Mouse (Mus musculus) stomach, embryonic 14.5 days (tissue): ENCODE data around the gene Fam198b. TPM values are rescaled to one million over a fixed set of nuclear protein-coding genes. Genes with fewer than 3 reads are reported as not detected.

Experiments
- ATAC-seq: fragments of 200-750 bp; cut with Nextera tagmentation; 2 replicates; pipeline ENCODE4 v1.8.0; 2017; ENCODE audit warnings: low read depth, moderate TSS enrichment; ENCODE audit not compliant: insufficient number of reproducible peaks, insufficient read depth, low FRiP score
- H3K27ac ChIP-seq: fragments of 300-500 bp; sonication (generic); 2 replicates; pipeline ENCODE4 v1.5.1; 2014; ENCODE audit warnings: mild to moderate bottlenecking, low read length, moderate library complexity, mixed read lengths
- H3K27me3 ChIP-seq: fragments of 300-500 bp; sonication (generic); 2 replicates; pipeline ENCODE4 v1.6.1; 2014; ENCODE audit warnings: low read length, control low read depth, mixed read lengths; ENCODE audit not compliant: control insufficient read depth, insufficient read depth
- H3K36me3 ChIP-seq: fragments of 300-500 bp; sonication (generic); 2 replicates; pipeline ENCODE4 v1.6.1; 2014; ENCODE audit warnings: mild to moderate bottlenecking, control low read depth, low read length, moderate library complexity, mixed read lengths; ENCODE audit not compliant: control insufficient read depth, insufficient read depth
- H3K4me1 ChIP-seq: fragments of 300-500 bp; sonication (generic); 2 replicates; pipeline ENCODE4 v1.6.1; 2014; ENCODE audit warnings: low read length, control low read depth, mixed read lengths; ENCODE audit not compliant: control insufficient read depth, insufficient read depth
- H3K4me2 ChIP-seq: fragments of 300-500 bp; sonication (generic); replicated peaks from 2 replicates; pipeline ENCODE4 v1.6.1; 2014; ENCODE audit warnings: low read depth, low read length, control low read depth
- H3K4me3 ChIP-seq: fragments of 300-500 bp; sonication (generic); 2 replicates; pipeline ENCODE4 v1.5.1; 2014; ENCODE audit warnings: low read depth, low read length, control low read depth
- H3K9ac ChIP-seq: fragments of 300-500 bp; sonication (generic); replicated peaks from 2 replicates; pipeline ENCODE4 v1.6.1; 2014; ENCODE audit warnings: low read depth, mild to moderate bottlenecking, control low read depth, low read length, moderate library complexity, mixed read lengths
- H3K9me3 ChIP-seq: fragments of 300-500 bp; sonication (generic); 2 replicates; pipeline ENCODE4 v1.6.1; 2016; ENCODE audit warnings: low read depth, low read length, control low read depth; ENCODE audit not compliant: control insufficient read depth
- WGBS: fragments of 180-500 bp; shearing (Covaris S2); extraction: QIAGEN DNeasy Blood & Tissue Kit; methylation state at CpG from one replicate; pipeline ENCODE4 v1.1.7; 2014; 5-methylcytosine and 5-hydroxymethylcytosine counted together
- polyA plus RNA-seq: library from polyadenylated mRNA; unstranded; fragments of >200 nt; fragmentation: Nextera tagmentation; extraction: Ambion mirVana; gene quantifications from 2 replicates; pipeline ENCODE4 v1.2.1, GENCODE M21; 2014

Fam198b gene
- polyA plus RNA-seq, 1 experiment from 2014 or later: 15.3 TPM

DNA sequence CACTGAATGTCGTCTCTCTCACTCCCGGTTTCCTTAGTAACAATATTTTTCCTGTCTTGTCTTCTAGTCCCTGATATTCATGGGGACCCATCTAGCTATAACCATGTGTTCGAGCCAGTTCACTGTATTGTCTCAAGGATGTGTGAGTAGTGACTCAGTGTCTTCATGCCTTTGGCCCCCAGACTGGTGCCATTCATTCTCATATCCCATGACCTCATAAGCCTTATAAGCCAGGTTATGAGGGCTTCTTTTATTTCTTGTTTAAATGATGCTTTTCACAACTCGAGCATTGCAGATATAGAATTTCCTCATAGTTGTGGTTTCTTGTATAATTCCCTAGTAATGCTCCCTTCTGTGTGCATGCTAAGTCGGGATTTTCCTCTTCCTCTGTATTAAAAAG, 31.9 kb downstream of the Fam198b start:
- no peak overlapping the region for H3K9ac ChIP-seq
- H3K4me3 ChIP-seq: no peak overlapping the region
- 87% methylated on average over 5 of the region's 5 CpGs for WGBS
- no peak overlapping the region for H3K4me2 ChIP-seq
- no peak overlapping the region for H3K27ac ChIP-seq
- H3K9me3 ChIP-seq: no peaks in the 10 kb centered on the region
- H3K4me1 ChIP-seq: no peaks in the 10 kb centered on the region
- no peaks in the 10 kb centered on the region for H3K36me3 ChIP-seq
- H3K27me3 ChIP-seq: no peaks in the 10 kb centered on the region
- ATAC-seq: no peak

DNA sequence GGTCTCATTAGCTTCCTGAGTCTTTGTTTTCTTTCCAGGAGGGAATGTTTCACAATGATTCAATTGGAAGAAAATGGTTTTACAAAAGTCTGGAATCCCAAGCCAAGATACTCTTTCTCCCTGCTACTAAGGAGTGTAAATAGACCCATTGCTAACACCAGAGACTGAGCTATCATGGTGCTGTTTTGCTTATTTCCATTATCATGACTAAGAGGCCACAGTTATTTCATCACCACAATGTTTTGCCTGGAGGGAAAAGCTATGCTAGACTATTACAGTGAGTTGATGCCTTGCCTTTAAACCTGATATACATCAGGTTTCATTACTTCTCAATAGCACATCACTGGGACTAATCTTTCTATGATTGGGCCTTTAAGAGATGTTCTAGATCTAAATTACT, 34.4 kb downstream of the Fam198b start:
- no peak overlapping the region for H3K9ac ChIP-seq
- H3K36me3 ChIP-seq: no peaks in the 10 kb centered on the region
- no peak overlapping the region for H3K4me2 ChIP-seq
- H3K4me3 ChIP-seq: no peak overlapping the region
- H3K27ac ChIP-seq: no peak overlapping the region
- H3K4me1 ChIP-seq: no peaks in the 10 kb centered on the region
- no peaks in the 10 kb centered on the region for H3K27me3 ChIP-seq
- no peak for ATAC-seq
- H3K9me3 ChIP-seq: no peaks in the 10 kb centered on the region

DNA sequence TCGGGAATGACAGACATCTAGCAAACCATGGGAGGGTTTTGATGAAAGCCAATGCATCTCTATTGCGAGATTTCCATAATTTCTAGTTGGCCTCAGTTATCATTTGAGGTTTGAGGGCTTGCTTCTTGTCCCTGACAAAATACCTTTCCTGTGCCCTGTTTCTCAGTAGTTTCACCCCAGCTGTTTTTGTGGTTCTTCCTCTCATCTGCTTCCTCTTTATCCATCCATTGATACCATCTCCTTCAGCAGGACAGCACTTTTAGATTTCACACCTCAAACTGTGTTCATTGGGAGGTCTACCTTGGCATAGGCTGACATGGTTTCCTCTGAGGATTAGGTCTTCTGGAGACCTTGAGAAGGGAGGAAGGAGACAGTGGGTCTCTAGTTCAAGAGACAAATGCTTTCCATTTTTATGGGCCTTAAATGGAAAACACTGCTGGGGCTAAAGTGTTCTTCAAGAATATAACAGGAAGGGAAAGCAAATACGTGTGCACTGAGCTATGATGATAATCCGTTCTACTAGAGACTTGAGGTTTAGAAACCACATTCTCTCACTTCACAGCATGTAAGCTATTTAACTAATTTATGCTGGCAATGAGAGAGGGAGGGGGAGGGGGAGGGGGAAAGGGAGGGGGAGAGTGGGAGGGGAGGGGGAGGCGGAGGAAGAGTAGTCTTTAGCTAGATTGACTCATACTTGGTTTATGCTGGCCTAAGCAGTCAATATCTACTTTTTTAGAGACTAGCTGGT, 41.8 kb downstream of the Fam198b start:
- Histone ChIP-seq H3K27ac (no peak overlapping the region), H3K4me3 (no peak overlapping the region), H3K4me1 (no peaks in the 10 kb centered on the region), H3K4me2 (no peak overlapping the region), H3K9ac (no peak overlapping the region), H3K27me3 (no peaks in the 10 kb centered on the region), H3K36me3 (no peaks in the 10 kb centered on the region), H3K9me3 (no peaks in the 10 kb centered on the region)
- no peak for ATAC-seq
- WGBS: 73% methylated on average over 5 of the region's 5 CpGs

DNA sequence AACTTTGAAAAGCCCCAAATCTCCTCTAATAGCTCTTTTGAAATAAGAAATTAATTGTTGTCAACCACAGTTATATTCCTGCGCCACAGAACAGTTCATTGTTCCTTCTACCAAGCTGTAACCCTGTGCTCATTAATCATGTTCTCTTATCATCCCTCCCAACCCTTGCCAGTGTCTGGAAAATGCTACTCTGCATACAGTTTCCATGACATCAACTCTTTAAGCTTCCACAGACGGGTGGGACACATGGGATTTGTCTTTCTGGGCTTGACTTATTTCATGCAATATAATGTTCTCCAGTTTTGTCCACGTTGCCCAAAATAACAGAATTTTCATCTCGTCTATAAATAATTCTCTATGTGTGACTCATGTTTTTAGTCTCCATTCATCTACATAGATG, 42.7 kb downstream of the Fam198b start:
- ATAC-seq: no peak
- 45% methylated on average over 4 of the region's 4 CpGs for WGBS

DNA sequence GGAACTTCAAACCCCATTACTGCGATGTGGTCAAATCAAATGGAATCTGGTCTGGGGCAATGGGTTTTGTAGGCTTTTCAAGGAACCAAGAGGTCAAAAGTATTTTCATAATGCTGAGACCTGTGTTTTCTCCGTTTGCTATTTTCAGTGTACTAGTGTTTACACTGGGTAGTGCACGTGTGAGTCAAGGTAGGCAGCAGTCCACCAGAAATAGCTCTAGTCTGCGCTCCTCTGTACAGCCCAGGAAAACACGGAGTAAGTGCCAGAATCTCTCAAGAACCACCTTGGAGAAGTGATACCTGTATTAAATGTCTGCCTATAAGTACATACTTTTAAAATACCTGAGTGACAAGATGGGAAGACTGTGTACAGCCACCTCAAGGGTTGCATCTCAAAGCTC, 44.1 kb downstream of the Fam198b start:
- no peak overlapping the region for H3K4me3 ChIP-seq
- WGBS: 76% methylated on average over 5 of the region's 5 CpGs
- H3K27ac ChIP-seq: no peak overlapping the region
- H3K9ac ChIP-seq: no peak overlapping the region
- no peak overlapping the region for H3K4me2 ChIP-seq
- no peaks in the 10 kb centered on the region for H3K9me3 ChIP-seq
- ATAC-seq: no peak
- no peaks in the 10 kb centered on the region for H3K4me1 ChIP-seq
- H3K27me3 ChIP-seq: no peaks in the 10 kb centered on the region
- H3K36me3 ChIP-seq: no peaks in the 10 kb centered on the region

More for the DNA sequence above, 42.7 kb downstream of the Fam198b start:
- Histone ChIP-seq H3K4me1 (no peaks in the 10 kb centered on the region), H3K27ac (no peak overlapping the region), H3K27me3 (no peaks in the 10 kb centered on the region), H3K4me3 (no peak overlapping the region), H3K36me3 (no peaks in the 10 kb centered on the region), H3K9me3 (no peaks in the 10 kb centered on the region), H3K4me2 (no peak overlapping the region), H3K9ac (no peak overlapping the region)

DNA sequence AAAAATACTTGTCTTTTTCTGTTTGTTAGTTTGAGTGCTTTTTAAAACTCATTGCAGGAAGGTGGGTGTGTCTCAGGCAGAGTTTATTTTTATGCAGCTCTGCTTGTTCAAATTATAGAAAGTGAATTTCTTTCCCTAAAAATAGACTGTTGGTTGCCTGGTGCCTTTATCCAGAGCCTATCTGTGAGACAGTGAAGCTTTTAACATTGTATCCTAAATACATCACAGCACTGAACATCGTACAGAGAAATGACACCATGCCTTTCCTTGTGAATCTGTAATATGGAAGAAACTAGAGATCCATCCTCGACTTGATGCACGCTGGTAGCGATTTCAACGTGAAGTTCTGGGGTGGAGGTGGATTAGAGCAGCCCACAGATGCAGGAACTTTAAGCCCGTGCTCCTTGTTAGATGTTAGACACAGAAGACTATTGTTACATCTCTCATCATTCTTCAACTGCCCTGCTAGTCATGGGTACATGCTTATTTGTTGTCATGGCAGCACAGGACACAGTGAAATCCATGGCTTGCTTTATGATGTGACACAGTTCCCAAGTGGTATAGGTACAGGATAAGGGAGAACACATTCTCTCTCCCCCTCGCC, 45.9 kb downstream of the Fam198b start:
- Histone ChIP-seq H3K9ac (no peak overlapping the region), H3K36me3 (no peaks in the 10 kb centered on the region), H3K4me3 (no peak overlapping the region), H3K4me1 (no peaks in the 10 kb centered on the region), H3K4me2 (no peak overlapping the region), H3K9me3 (no peaks in the 10 kb centered on the region), H3K27ac (no peak overlapping the region), H3K27me3 (no peaks in the 10 kb centered on the region)
- 53% methylated on average over 7 of the region's 7 CpGs for WGBS
- no peak for ATAC-seq

DNA sequence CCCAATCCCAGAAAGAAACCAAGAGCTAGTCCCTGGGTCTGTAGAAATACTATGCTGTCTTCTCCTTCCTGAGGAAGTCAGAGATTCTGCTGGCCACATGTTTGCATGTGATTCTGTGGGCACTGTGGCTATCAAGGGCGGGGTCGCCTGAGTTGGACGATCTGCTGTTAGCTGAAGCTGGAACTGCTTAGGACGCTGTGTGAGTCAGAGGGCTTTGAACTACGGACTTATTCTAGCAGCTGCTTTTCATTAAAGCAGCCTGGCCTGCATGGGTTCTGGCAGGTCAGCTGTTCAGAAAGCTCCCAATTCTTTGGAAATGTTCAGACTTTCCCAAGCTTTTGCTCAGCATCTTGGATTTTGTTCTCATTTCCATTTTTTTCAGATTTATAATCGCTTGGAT, 51.9 kb downstream of the Fam198b start:
- no peak overlapping the region for H3K9ac ChIP-seq
- H3K4me1 ChIP-seq: no peaks in the 10 kb centered on the region
- 58% methylated on average over 6 of the region's 6 CpGs for WGBS
- H3K36me3 ChIP-seq: no peaks in the 10 kb centered on the region
- H3K27ac ChIP-seq: no peak overlapping the region
- H3K27me3 ChIP-seq: no peaks in the 10 kb centered on the region
- no peak overlapping the region for H3K4me3 ChIP-seq
- H3K4me2 ChIP-seq: no peak overlapping the region
- ATAC-seq: no peak
- no peaks in the 10 kb centered on the region for H3K9me3 ChIP-seq

DNA sequence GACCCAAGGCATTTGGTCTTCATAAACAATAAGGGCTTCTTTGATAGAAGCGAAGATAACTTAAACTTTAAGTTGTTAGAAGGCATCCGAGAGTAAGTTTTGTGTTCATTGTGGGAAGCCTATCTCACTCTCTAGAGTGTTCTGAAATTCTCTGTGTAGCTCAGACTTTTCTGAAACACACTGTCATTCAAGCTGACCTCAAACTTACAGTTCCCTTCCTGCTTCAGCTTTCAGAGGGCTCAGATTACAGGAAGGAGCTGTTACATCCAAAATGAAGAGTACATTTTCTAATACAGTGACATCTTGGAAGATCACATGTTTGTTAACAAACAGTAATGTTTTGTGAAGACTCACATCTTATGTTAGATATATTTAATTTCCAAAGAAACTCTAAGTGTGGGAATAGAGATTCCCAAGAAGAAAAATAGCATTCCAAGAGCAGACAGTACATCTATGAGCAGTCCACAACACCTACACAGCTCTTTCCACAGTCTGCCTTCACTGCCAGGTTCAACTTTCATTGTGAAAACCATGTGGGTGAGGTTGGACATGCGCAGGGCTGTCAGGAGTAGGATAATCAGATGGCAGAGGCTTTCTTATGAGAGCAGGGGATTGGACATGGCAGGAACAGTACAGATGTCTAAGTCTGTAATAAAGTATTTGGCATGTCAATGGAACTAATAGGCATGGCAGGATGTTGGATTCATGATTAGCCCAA, 52.6 kb downstream of the Fam198b start:
- H3K9ac ChIP-seq: no peak overlapping the region
- no peak overlapping the region; the same call in 1 of the 2 replicates for H3K27ac ChIP-seq
- no peaks in the 10 kb centered on the region for H3K4me1 ChIP-seq
- H3K36me3 ChIP-seq: no peaks in the 10 kb centered on the region
- H3K4me3 ChIP-seq: no peak overlapping the region
- H3K4me2 ChIP-seq: no peak overlapping the region
- no peaks in the 10 kb centered on the region for H3K27me3 ChIP-seq
- H3K9me3 ChIP-seq: no peaks in the 10 kb centered on the region
- ATAC-seq: no peak
- WGBS: 79% methylated on average over 3 of the region's 3 CpGs
